Mouse (Mus musculus) kidney, adult 11 months (tissue): ENCODE data around the gene Ankrd11.

Source experiments
- DNase-seq: peaks from one replicate; pipeline ENCODE4 v3.0.0; 2022

The Ankrd11 gene

DNA sequence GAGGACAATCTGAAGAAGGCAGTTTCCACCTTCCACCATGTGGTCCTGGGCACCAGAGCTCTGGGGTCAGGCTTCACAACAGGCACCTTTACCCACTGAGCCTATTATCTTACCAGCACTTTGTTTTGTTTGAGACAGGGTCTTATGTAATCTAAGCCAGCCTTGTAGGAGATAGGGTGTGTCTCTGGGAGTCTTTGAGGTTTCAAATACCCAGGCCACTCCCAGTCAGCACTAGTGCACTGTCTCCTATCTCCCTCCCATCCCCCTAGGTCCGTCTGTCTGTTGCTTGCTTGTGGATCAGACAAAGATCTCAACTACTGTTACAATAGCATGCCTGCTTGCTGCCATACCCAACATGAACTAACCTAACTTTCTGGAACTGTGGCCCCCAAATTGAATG lies 81.1 kb downstream of the Ankrd11 start:
- no peak for DNase-seq

DNA sequence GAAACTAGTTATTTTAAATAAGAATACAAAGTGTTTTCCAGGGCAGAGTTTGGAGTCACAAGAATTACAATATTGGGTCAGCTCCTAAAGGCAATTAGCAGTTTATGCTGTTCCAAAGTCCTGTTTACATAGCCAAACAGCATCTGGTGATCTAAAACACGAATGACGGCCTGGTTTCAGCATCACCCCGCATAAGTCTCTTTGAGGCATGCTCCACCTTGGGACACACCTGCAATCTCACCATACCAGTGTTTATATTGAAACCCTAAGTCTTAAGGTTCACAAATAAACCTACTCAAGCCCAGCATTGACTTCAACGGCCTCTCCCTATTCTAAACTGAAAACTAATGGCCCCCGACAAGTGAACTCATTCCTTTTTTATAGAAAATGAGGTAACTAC lies 81.8 kb downstream of the Ankrd11 start:
- DNase-seq, result no peak

GRCm38 (mm10) chr8:122955997-122956396 lies 86.1 kb downstream of the Ankrd11 start:
- DNase-seq, result no peak

- DNase-seq, result no peak
Observed at GRCm38 (mm10) chr8:122955195-122955594, 86.9 kb downstream of the Ankrd11 start.

DNA sequence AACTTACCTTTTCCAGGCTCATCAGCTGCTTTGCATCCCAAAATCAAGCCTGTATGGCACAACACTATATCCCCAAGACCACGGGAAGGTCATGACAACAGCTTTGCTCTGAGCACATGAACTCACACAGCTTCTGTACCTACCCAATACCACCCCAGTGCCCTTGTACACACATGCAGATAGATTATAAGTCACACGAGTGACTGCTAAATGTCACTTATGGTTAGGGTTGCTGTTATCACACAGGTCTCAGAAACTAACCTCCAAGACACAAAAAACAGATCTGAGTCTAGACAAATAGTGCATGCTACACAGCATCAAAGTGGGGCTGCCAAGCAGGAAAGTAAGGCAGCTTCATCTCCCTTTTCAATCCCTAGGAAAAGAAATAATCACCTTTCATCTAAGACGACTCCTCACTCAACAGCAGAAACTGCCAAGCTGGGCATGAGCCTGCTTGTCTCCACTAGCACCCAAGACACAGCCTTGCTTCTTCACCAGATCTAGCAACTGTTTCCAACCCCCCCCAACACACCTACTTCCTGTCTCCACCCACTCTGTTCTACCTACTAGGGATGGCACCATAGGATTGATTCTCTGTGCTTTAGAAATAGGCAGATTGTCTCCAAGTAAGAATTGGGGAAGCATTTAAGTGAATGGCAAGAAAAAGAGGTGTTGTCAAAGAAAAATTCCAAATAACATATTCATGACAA lies 87.8 kb downstream of the Ankrd11 start:
- no peak for DNase-seq

DNA sequence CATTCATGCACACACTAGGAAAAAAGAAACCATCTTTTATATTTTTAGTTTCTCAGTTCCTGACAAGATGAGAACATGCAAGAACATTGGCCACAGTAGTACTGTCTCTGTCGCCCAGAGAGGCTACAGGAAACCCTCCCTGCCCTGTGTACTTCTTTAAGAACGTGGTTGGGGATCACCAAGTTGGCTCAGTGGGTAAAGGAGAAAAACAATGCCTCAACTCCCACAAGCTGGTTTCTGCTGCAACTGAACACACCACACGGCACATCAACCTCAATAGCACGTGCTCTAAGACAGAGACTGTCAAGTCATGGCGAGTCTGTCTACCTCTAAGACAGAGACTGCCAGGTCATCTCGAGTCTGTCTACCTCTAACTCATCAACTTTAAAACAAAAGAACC lies 89.0 kb downstream of the Ankrd11 start:
- no peak for DNase-seq

GRCm38 (mm10) chr8:122951456-122951855 lies 90.6 kb downstream of the Ankrd11 start:
- no peak for DNase-seq

DNA sequence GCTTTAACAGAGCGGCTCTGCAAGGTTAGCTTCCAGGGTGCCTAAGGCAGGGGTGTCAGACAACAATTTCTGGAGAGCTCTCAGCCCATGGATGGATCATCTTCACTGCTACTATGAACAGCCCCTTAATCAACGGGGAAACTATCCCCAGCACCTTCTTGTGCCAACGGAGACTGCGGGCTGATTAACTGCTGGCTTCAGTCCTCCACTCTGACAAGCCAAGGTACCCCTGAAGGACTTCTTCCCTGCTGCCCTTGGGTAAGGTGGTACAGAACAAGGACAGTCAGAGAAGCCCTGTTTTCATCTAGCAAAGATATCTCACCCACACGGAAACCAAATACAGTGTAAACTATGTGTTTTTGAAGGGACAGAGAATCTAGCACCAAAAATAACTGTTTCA lies 92.4 kb downstream of the Ankrd11 start:
- DNase-seq, result no peak

DNA sequence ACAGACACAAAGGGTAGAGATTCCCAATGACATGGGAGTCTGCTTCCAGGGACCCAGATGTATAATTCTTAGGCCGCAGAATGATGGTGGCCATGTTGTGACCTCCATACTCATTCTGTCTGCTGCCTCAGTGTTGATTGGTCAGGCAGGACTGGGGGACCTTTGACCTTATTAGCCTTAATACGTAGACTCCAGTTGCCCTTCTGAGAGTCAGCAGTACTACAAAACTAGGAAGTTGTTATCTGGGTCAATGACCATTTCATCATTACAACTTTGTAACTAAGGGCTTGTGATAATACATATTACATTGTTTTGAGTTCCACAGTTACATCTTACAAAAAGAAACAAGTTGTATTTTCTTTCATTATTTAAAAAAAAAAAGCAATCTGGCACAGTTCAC lies 96.3 kb downstream of the Ankrd11 start:
- no peak for DNase-seq

- no peak for DNase-seq
Observed at GRCm38 (mm10) chr8:122942803-122943713, 99.0 kb downstream of the Ankrd11 start.

GRCm38 (mm10) chr8:122938591-122938990 lies 103.5 kb downstream of the Ankrd11 start:
- no peak for DNase-seq

- DNase-seq, result no peak
Observed at GRCm38 (mm10) chr8:122938170-122938569, 103.9 kb downstream of the Ankrd11 start.

GRCm38 (mm10) chr8:122937545-122938053 lies 104.5 kb downstream of the Ankrd11 start:
- DNase-seq, result no peak

GRCm38 (mm10) chr8:122935912-122936311 lies 106.2 kb downstream of the Ankrd11 start:
- no peak for DNase-seq

DNA sequence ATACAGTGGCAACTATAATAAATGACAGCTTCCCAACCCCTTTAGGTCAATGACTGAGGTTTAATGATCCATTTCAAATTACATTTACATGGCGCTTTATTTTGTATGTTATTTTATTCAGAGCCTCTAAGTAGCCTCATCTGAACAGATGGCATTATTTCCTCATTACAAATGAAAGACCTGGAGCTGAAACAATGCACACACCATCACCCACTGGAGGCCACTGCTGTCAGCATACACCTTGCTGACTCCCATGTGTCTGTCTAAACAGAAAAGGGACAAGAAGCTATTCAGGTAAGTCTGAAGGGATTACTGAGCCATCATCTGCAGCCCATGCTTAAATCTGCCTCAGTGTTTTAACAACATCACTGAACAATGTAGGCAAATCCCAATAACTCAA lies 107.0 kb downstream of the Ankrd11 start:
- DNase-seq, result no peak

- DNase-seq, result no peak
Observed at GRCm38 (mm10) chr8:122933973-122934372, 108.1 kb downstream of the Ankrd11 start.

DNA sequence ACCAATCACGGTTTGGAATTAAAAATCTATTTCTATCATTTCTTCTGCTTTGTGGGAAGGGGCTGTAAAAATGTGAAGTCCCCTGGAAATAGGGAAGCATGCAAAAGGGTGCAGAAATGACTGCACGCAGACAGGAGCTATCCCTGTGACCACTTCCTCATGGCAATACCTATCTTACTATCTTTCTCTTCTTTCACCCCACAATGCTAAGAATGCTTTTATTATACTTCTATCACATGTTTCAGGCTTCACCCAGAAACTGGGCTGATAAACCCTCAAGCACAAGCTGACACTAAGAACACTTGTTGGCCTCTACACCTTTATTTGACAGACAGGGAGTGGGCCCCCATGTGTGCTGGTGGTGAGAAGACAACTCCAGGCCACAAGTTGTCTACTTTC lies 109.5 kb downstream of the Ankrd11 start:
- DNase-seq, result no peak

DNA sequence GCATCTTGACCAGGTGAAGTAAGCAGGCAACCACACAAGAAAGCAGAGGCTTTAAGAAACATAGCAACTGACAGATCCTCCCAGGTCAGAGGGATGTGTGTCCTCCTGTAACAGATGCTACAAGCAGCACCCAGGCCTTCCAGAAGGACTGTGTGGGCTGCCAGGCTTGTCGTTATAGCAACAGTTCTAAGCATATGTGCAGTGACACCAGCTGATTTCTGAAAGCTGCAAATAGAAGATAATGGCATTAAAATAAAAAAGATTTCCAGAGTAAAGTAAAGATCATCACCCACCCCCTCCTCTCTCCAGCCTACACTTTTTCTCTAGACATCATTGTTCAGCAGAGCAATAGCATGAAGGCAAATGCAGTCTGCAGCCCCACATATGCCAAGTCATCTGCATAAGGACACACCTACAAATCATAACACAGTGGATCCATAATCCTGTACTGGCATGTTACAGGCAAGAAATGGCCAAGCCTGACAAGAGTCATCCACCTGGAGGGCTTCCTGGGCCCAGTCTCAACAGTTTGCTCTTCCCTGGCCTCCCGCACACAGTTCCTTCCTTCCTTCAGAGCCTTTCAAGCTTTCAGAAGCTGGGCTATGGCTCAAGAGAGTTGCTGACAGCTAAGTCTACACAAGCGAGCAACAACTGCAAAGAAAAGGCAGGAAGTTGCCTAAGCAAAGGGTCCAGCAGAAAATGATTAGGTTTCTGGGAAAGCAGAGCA lies 110.1 kb downstream of the Ankrd11 start:
- no peak for DNase-seq

- DNase-seq, result no peak
Observed at GRCm38 (mm10) chr8:122928631-122929224, 113.3 kb downstream of the Ankrd11 start.

DNA sequence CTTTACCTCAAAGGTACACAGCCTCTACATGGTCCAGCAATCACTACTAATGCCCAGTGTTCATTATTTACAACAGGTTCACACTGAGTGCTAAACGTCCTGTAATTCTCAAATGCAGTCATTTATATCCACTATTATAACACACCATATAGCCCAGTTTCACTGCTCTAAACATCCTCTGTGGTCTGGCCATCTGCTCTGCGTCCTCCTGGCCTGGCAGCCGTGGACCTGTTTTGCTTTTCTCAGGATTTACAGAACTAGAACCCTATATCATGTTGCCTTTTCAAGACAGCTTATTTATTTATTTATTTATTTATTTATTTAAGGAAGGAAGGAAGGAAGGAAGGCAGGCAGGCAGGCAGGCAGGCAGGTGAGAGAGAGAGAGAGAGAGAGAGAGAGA lies 114.2 kb downstream of the Ankrd11 start:
- no peak for DNase-seq

DNA sequence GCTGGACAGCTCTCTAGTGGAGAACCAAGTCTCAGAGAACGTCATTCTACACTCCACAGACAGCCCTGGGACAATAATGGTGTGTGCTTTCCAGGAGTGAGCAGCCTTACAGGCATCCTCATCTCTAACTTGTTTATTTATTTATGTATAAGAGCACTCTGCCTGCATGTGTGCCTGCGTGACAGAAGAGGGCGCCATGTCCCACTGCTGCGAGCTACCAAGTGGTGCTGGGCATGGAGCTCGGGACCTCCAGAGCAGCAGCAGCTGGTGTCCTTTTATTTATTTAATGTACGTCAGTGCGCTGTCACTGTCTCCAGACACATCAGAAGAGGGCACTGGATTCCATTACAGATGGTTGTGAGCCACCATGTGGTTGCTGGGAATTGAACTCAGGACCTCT lies 115.3 kb downstream of the Ankrd11 start:
- no peak for DNase-seq

DNA sequence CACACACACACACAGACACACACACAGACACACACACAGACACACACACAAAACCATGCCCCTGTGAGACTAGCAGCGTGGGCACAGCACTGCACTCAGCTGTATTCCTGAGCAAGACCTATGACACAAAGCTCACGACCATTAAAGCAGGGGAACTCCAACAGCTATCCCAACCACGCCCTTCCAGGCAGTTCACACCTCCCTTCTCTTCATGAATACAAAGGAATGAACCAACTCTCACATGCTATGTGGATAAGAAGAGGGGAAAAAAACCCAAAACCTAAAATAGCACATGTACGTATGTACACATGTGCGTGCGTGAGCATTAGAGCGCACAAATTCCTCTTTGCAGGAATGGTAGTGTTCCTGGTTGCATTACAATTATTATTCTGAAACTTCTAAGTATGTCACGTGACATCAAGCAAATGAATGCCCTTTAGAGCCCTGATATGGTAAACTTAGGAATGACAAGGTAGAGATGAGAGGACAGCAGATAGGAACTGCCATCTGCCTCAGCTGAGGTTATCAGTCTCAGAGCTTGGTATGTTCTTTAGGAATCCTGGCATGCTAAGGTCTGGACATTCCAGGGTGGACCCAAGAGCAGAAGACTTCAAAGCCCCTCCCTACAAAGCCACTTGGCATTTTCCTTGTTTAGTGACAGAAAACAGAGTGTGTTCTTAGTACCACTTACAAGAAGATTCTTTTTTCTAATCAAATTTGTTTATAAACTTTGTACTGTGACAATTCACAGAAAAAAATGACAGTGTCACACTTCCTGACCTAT lies 115.9 kb downstream of the Ankrd11 start:
- DNase-seq, result no peak
